Mouse (Mus musculus) ES-E14 (cell line): ENCODE data around the gene Pde6c. TPM values are rescaled to one million over a fixed set of nuclear protein-coding genes. Genes with fewer than 3 reads are reported as not detected.

Experiments used
- DNase-seq: peaks from one replicate; pipeline ENCODE4 v3.0.0-alpha.2; 2013; ENCODE audit warnings: low read depth, low spot score
- H3K27ac ChIP-seq: 2 replicates; pipeline ENCODE4 v1.5.1; 2012; ENCODE audit warnings: low read depth, mild to moderate bottlenecking, low read length, moderate library complexity, mixed read lengths; ENCODE audit not compliant: poor library complexity, insufficient read depth, severe bottlenecking
- H3K36me3 ChIP-seq: 2 replicates; pipeline ENCODE4 v1.6.1; 2012; ENCODE audit warnings: mild to moderate bottlenecking, low read length, moderate library complexity, mixed read lengths; ENCODE audit not compliant: control insufficient read depth, poor library complexity, insufficient read depth, severe bottlenecking
- H3K4me1 ChIP-seq, 2 experiments: fragments of 150-350 bp in 1 of 2; sonication (generic) in 1 of 2; 2 replicates each; pipeline ENCODE4 v1.6.1; 2012; ENCODE audit warnings: low read length in 2 of 2, mild to moderate bottlenecking in 1 of 2, mixed read lengths in 1 of 2; ENCODE audit not compliant: control insufficient read depth in 2 of 2, insufficient read depth in 2 of 2, poor library complexity in 1 of 2
- H3K4me3 ChIP-seq, 2 experiments: fragments of 150-350 bp in 1 of 2; sonication (generic) in 1 of 2; 2 replicates each; pipeline ENCODE4 v1.5.1; 2012; ENCODE audit warnings: low read length in 2 of 2, low read depth in 1 of 2, mild to moderate bottlenecking in 1 of 2, mixed read lengths in 1 of 2; ENCODE audit not compliant: insufficient read depth in 1 of 2, poor library complexity in 1 of 2, severe bottlenecking in 1 of 2
- H3K9ac ChIP-seq: 2 replicates; pipeline ENCODE4 v1.6.1; 2012; ENCODE audit warnings: low read depth, mild to moderate bottlenecking, low read length, mixed read lengths; ENCODE audit not compliant: poor library complexity, insufficient read depth, severe bottlenecking
- H3K9me3 ChIP-seq: fragments of 150-350 bp; sonication (generic); 2 replicates; pipeline ENCODE4 v1.6.1; 2012; ENCODE audit warnings: low read depth, mild to moderate bottlenecking, low read length; ENCODE audit not compliant: control insufficient read depth, insufficient read depth
- CHD2 ChIP-seq: IDR thresholded peaks from 2 replicates; pipeline ENCODE4 v1.6.1; 2014; ENCODE audit warnings: mild to moderate bottlenecking, low read depth, low read length, inconsistent platforms
- HCFC1 ChIP-seq: IDR thresholded peaks from 2 replicates; pipeline ENCODE4 v1.6.1; 2012; ENCODE audit warnings: low read length, inconsistent platforms, borderline replicate concordance; ENCODE audit not compliant: insufficient read depth
- MAFK ChIP-seq: IDR thresholded peaks from 2 replicates; pipeline ENCODE4 v1.6.1; 2014; ENCODE audit warnings: mild to moderate bottlenecking, low read depth, low read length, inconsistent platforms; ENCODE audit not compliant: insufficient read depth
- ZC3H11A ChIP-seq: IDR thresholded peaks from 2 replicates; pipeline ENCODE4 v1.6.1; 2012; ENCODE audit warnings: low read depth, mild to moderate bottlenecking, inconsistent platforms, low read length, borderline replicate concordance
- ZNF384 ChIP-seq: IDR thresholded peaks from 2 replicates; pipeline ENCODE4 v1.6.1; 2012; ENCODE audit warnings: low read depth, low read length, inconsistent platforms
- in situ Hi-C, 2 experiments: fragments of 600-800 bp; cut with MboI; formaldehyde crosslinking; loops; one replicate each; pipeline ENCODE4 v1.15.1; 2025; ENCODE audit warnings: low sequenced_read_pairs in 2 of 2, inconsistent platforms in 1 of 2; ENCODE audit not compliant: unreplicated experiment in 2 of 2
- total RNA-seq: library from RNA; depleted of rRNA; stranded (reverse); fragments of 300-350 nt; gene quantifications from 2 replicates; pipeline ENCODE4 v1.2.3, GENCODE M21; 2012; rRNA removed

Pde6c gene
- total RNA-seq, 1 experiment, result not detected

- TF ChIP-seq ZC3H11A (no peak), HCFC1 (no peak), ZNF384 (no peak), CHD2 (no peak), MAFK (no peak)
- Histone ChIP-seq H3K27ac (no peak overlapping the region), H3K4me3 (no peak overlapping the region), H3K9me3 (no peaks in the 10 kb centered on the region), H3K36me3 (no peaks in the 10 kb centered on the region), H3K4me1 (peaks cover 2 to 9% of the 10 kb centered on the region in 2 experiments; a peak in 2 of 4 replicates), H3K9ac (no peak overlapping the region)
- DNase-seq, result no peak
- in situ Hi-C loops, result no loop called here
These were observed 99.9 kb downstream of the Pde6c start for GRCm38 (mm10) chr19:38232516-38232915.

Other genes with a start within 250 kb of the Pde6c start
- gene Myof, start 89.2 kb upstream of the Pde6c start, total RNA-seq, result 29.8 and 44.3 TPM in 2 replicates
- 43.5 and 51.1 TPM in 2 replicates for gene Cep55, start 77.8 kb upstream of the Pde6c start, total RNA-seq
- gene Ffar4, start 35.7 kb upstream of the Pde6c start, total RNA-seq, result 0.22 and 0.90 TPM in 2 replicates
- 2.7 and 3.4 TPM in 2 replicates for gene Rbp4, start 7.5 kb upstream of the Pde6c start, total RNA-seq
- gene Fra10ac1, start 91.4 kb downstream of the Pde6c start, total RNA-seq, result 12.2 and 14.8 TPM in 2 replicates
- 0.18 and 0.53 TPM in 2 replicates for gene Lgi1, start 131.8 kb downstream of the Pde6c start, total RNA-seq